Mouse (Mus musculus) effector memory CD4-positive, alpha-beta T cell, adult 5 months (primary cell): ENCODE measurements around the gene Hoxb9. TPM values are rescaled to one million over a fixed set of nuclear protein-coding genes. Genes with fewer than 3 reads are reported as not detected.

ENCODE experiments used
- polyA plus RNA-seq: library from polyadenylated mRNA; unstranded; fragments of 100-300 nt; shearing (Covaris generic); gene quantifications from one replicate; pipeline ENCODE4 v1.2.1, GENCODE M21; 2017

The Hoxb9 gene
- polyA plus RNA-seq = not detected

DNA sequence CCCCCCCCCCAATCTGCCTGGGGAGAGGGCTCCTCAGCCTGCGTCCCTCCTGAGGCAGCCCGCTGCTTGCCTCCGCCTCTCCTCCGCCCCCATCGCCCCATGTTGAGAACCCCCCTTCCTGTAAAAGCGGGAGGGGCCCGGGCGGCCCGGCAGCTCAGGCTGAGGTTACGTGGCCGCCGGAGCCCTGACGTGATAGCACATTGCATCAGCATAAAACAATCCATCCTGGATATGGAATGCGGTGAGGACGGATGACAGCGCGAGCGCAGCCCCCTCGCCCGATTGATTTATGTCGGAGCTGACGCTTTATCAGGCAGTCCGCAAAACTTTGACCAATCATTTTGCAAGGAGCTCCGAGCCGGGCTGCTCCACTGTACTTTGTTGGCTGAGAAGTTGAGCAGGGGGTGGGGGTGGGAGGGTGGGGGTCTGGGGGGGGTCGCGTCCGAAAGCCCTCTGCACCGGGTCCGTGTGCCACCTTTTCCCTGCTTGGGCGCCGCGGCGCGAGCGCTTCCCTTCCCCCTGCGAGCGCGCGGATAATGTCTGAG, at the start of gene Hoxb9:
TSS of gene Hoxb9 (plus strand) at position 462 of the 545 bp plus-strand sequence.

DNA sequence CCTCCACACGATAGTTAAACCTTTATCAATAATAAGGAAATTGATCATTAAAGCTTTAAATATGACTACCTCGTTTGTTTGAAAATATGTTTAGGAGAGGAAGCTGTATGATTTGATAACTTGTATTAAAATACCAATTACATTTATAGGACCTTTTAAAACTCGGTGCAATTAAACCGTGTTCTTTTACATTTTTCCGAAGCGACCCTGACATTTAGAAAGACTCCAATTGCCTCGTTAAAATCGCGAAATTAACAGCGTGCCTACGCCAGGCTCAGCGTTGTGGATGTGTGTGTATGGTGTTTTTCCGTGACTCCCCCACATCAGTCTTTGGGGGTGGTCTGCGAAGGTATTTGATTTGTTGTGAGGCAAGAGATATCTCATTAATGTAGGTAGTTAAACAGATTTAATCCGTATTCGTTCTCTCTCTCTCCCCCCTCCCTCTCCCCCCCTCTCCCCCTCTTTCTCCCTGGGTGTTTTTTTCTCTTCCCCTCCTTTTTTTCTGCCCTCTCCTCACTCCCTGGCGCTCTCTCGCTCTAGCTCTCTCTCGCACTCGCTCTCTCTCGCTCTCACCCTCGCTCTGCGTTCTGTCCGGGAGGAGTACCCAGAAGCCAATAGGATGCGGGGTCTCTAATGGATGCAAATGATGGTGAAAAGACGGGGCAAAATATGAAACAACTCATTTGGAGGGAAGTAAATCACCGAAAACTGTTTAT, 10.8 kb downstream of the Hoxb9 start, which contains the start of gene Hoxb8:
TSS of gene Hoxb8 (plus strand) at position 51 of the 716 bp plus-strand sequence.

DNA sequence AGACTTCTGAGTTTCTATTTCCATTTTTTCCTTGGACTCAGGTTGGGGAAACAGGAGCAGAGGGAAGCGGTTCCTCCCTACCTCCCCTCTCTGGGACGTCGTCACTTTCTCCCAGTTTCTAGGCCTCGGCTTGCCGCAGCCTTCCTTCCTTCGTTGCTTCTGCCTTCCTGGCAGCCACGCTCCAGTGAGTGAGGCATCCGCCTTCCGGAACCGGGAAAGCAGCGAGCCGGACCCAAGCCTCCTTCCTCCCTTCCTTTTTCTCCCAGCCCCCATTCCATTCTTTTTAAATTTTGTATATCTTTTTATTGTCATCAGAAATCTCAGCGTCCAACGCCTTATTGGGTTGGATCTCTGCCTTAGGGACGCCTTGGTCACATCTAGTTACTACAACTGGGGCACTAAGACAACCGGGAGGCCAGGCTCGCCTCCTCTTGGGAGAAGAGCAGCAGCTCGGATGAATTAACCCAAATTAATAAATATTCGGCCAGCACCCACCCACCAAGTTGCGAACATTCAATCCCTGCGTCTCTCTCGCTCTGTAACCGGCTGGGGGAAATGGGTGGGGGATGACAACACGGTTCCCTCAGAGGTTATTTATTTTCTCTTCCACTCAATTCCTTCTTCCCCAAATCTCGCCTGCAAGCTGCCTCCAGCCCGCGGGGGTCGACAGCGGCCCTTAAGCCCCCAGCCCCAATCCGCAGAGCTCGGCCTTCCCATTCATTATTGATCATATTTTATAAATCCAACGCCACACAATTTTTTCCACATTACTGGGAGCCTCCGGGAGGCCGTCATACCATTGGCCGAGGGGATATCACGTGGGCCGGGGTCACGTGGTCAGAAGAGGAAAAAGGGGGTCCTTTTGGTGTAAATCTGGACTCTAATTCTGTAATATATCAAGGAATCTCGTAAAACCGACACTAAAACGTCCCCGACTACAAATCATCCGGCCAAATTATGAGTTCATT, 14.8 kb downstream of the Hoxb9 start, which contains the start of gene Hoxb7:
TSS of gene Hoxb7 (plus strand) at position 853 of the 968 bp plus-strand sequence.

DNA sequence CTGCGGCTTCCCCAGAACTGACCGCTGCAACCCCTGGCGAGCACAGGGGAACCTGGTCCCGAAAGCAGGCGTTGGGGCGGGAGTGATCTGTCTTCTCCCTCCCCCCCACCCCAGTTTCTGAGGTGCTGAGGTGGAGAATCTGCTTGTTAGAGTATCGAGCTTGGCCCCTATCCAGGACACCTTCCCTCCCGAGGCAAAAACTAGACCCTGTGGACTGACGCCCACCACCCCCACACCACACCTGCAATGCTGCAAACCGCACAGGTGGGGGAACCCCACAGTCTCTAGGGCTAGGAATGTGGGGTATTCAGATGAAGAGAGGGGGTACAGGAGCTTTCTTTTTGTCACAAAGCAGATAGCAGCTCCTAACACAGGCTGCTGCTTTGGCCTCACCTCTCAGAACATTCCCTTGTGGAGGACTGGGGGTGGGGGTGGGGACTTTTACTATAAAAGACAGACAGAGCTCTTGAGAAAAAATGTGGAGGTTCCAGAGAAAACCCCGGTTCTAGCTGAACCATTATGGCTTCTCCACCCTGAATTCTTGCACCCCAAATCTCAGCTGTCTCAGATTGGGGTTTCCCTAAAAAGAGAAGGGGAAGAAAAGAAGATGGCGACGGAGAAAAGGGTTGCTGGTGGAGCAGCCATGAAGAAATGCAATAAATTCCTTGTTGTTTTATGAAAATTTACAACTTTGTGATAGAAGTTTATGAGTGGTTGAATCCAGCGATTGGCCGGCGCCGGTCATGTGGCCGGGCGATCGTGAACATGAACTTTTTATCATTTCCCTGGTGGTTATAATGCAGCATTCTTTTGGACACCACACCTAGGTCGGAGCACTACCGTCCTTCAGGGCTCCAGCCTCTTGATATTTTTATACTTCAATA, 20.7 kb downstream of the Hoxb9 start, which contains the start of gene Hoxb6:
TSS of gene Hoxb6 (plus strand) at position 796 of the 884 bp plus-strand sequence.

DNA sequence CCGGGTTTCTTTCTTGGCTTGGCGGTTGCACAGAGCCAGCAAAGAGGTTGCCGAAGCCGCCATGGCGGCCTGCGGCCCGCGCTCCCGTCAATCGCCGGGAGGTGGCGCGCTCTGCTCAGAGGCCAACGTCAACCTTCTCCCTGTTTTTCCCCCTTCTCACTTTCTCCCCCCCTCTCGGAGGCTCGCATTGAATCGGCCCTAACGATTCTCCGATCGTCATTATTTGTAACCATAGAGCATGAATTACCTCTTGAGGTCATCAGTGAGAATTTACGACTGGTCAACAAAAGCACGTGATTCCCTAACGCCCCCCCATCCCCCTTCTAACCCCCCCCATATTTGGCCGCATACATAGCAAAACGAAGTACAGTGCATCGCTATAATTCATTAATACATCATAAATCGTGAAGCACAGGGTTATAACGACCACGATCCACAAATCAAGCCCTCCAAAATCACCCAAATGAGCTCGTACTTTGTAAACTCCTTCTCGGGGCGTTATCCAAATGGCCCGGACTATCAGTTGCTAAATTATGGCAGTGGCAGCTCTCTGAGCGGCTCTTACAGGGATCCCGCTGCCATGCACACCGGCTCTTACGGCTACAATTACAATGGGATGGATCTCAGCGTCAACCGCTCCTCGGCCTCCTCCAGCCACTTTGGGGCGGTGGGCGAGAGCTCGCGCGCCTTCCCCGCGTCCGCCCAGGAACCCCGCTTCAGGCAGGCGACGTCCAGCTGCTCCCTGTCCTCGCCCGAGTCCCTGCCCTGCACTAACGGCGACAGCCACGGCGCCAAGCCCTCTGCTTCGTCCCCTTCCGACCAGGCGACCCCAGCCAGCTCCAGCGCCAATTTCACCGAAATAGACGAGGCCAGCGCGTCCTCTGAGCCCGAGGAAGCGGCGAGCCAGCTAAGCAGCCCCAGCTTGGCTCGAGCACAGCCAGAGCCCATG, 32.2 kb downstream of the Hoxb9 start, which contains the start of gene Hoxb5:
TSS of gene Hoxb5 (plus strand) at position 186 of the 949 bp plus-strand sequence.

DNA sequence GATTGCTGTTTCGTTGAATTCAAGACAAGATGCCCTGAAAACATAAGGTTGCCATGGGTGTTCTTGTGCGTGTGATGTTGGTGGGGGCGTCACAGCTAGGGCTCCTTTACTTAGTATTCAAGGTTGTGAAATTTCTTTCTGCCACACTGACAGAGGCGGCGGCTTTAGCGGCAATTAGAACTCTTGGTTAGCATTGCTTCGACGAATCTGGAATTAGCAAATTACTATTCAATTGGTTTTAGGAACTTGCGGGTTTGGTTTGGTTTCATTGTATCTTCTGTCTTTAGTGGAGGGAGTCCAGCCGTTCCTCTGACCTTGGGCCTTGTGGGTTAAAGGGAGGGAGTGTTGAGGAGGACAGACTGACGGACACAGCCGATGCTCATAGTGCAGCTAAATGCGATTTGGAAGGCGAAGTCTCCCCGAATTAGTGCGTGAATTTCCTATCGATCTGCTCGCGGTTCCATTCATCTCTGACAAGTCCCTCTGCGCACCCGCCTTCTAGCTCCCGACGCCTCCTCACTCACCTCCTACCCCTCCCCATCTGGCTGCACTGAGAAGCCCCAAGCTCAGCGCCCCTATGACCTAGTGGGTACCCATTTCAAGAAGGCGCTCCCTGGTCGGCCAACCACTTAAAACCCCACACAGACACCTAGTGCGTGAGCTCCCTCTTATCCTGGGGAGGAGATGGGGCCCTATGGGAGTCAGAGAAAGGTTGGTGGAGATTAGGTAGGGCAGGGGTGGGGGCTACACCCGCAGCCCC, 46.5 kb downstream of the Hoxb9 start, which contains the start of gene Hoxb4:
TSS of gene Hoxb4 (plus strand) at position 660 of the 760 bp plus-strand sequence.

DNA sequence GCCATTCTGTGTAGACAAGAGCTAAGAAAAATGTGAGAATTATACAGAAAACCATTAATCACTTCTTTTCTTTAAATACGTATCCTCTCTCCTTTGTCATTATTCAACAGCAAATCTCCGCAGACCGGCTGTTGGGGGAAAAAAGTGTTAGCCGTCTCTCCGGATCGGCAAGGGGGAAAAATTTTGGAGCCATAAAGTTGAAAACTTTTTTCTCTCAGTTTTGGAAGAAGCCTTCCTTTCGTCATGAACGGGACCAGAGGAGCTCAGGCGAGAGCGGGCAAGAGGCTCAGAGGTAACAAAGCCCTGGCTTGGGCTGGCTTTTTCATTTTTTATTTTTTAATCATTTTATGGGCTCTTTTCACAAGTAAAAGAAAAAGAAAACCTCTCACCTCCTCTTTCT, 51.9 kb downstream of the Hoxb9 start, which contains the start of gene Hoxb3:
TSS of gene Hoxb3 (plus strand) at position 173 of the 400 bp plus-strand sequence.

Other genes starting within 250 kb of the Hoxb9 start
- gene Gip, start 246.9 kb upstream of the Hoxb9 start, polyA plus RNA-seq = not detected
- 63.8 TPM for gene Snf8, start 236.6 kb upstream of the Hoxb9 start, polyA plus RNA-seq
- gene Ube2z, start 206.1 kb upstream of the Hoxb9 start, polyA plus RNA-seq = 55.5 TPM
- 233 TPM for gene Atp5g1, start 195.8 kb upstream of the Hoxb9 start, polyA plus RNA-seq
- gene Calcoco2, start 159.5 kb upstream of the Hoxb9 start, polyA plus RNA-seq = not detected
- gene Ttll6, start 137.7 kb upstream of the Hoxb9 start, polyA plus RNA-seq = not detected
- gene Hoxb13, start 77.1 kb upstream of the Hoxb9 start, polyA plus RNA-seq = not detected
- gene Hoxb8, start 10.4 kb downstream of the Hoxb9 start, polyA plus RNA-seq = not detected
- not detected for gene Hoxb7, start 15.2 kb downstream of the Hoxb9 start, polyA plus RNA-seq
- not detected for gene Hoxb6, start 21.0 kb downstream of the Hoxb9 start, polyA plus RNA-seq
- 0.17 TPM for gene Hoxb5, start 31.9 kb downstream of the Hoxb9 start, polyA plus RNA-seq
- gene Hoxb4, start 46.8 kb downstream of the Hoxb9 start, polyA plus RNA-seq = 0.15 TPM
- gene Hoxb3, start 51.9 kb downstream of the Hoxb9 start, polyA plus RNA-seq = not detected
- not detected for gene Hoxb2, start 79.1 kb downstream of the Hoxb9 start, polyA plus RNA-seq
- not detected for gene Hoxb1, start 94.3 kb downstream of the Hoxb9 start, polyA plus RNA-seq
- gene Skap1, start 193.1 kb downstream of the Hoxb9 start, polyA plus RNA-seq = 639 TPM